Mouse (Mus musculus): ENCODE measurements at regions not wholly inside any gene's neighbourhood (a gene's known extent, or its start where the extent isn't known, plus 50 kb on each side); places are given as distances from the start of the nearest gene placed in this dataset.

DNA sequence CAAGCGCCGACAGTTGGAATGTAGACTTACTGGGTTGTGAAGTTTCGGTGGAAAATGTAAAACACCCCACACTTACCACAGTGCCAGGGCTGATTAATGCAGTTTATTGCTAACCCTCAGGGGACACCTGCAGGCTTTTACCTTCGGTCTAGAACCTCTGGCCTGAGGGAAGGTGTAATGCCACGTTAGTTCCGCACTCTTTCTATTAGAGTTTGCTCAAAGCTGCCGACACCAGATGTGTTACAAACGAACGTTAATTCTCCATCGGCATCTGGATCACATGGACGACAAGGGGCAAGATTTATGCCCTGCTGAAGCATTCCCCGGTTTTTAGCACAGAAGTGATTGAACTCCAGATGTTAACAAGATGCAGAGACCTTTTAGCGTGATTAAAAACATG is 57.7 kb upstream of the Gorab start:
- Histone ChIP-seq H3K36me3 (ENCODE audit: control insufficient read depth, insufficient read depth, low read length) (no peaks in the 10 kb centered on the region), H3K4me3 (replicated peaks; ENCODE audit: low read length) (no peak overlapping the region), H3K27ac (ENCODE audit: low read length) (no peak overlapping the region), H3K4me2 (ENCODE audit: low read depth, low read length) (no peak overlapping the region), H3K9me3 (replicated peaks; ENCODE audit: control insufficient read depth, low read length) (no peaks in the 10 kb centered on the region), H3K4me1 (ENCODE audit: control insufficient read depth, insufficient read depth, low read length) (no peaks in the 10 kb centered on the region), H3K27me3 (ENCODE audit: control insufficient read depth, insufficient read depth, low read length) (no peaks in the 10 kb centered on the region), H3K9ac (ENCODE audit: low read length) (no peak overlapping the region)
- 71% methylated on average over 13 of the region's 13 CpGs for WGBS
- ATAC-seq (ENCODE audit: insufficient read depth, low FRiP score) = no peak

GRCm38 (mm10) chr1:163456366-163456765 is 52.9 kb upstream of the Gorab start:
- Histone ChIP-seq H3K9me3 (replicated peaks; ENCODE audit: control insufficient read depth, low read length) (no peaks in the 10 kb centered on the region), H3K4me1 (ENCODE audit: control insufficient read depth, insufficient read depth, low read length) (no peaks in the 10 kb centered on the region), H3K36me3 (ENCODE audit: control insufficient read depth, insufficient read depth, low read length) (no peaks in the 10 kb centered on the region), H3K4me3 (replicated peaks; ENCODE audit: low read length) (no peak overlapping the region), H3K27me3 (ENCODE audit: control insufficient read depth, insufficient read depth, low read length) (no peaks in the 10 kb centered on the region), H3K4me2 (ENCODE audit: low read depth, low read length) (no peak overlapping the region), H3K27ac (ENCODE audit: low read length) (no peak overlapping the region), H3K9ac (ENCODE audit: low read length) (no peak overlapping the region)
- 92% methylated on average over 8 of the region's 8 CpGs for WGBS
- no peak for ATAC-seq (ENCODE audit: insufficient read depth, low FRiP score)
